Mouse (Mus musculus) adrenal gland, postnatal 4 days (tissue): Measurements from ENCODE around the gene Mcee. TPM values are rescaled to one million over a fixed set of nuclear protein-coding genes. Genes with fewer than 3 reads are reported as not detected.

ENCODE experiments used
- DNase-seq, 2 experiments: peaks; one replicate each; pipeline ENCODE4 v3.0.0; 2021 to 2022; ENCODE audit warnings: low spot score in 2 of 2, mixed read lengths in 2 of 2
- long read RNA-seq, 2 experiments: library from polyadenylated mRNA; stranded (forward); transcript quantifications; one replicate each; pipeline ENCODE4 v2.0.0; 2021
- total RNA-seq, 2 experiments: library from RNA; stranded (reverse); gene quantifications; 2 replicates each; pipeline ENCODE4 v1.2.3; 2021

Gene Mcee
- total RNA-seq, result 10 to 100 TPM; 59.1 to 64.7 TPM
- long read RNA-seq, experiment 1, transcript Mcee-204 (2 exons, 391 nt), result minor isoform, 11 of 141 reads
- long read RNA-seq, experiment 1, transcript Mcee-203 (3 exons, 532 nt), result minor isoform, 9 of 141 reads
- long read RNA-seq, experiment 1, transcript Mcee-201 (3 exons, 828 nt), result major isoform, 35 of 141 reads
- long read RNA-seq, experiment 1, partial matches to known transcripts, result 83 of 141 reads
- long read RNA-seq, experiment 1, other reads (novel, unspliced or antisense), result 3 of 141 reads
- long read RNA-seq, experiment 2, transcript Mcee-204 (2 exons, 391 nt), result minor isoform, 8 of 77 reads
- long read RNA-seq, experiment 2, transcript Mcee-203 (3 exons, 532 nt), result minor isoform, 8 of 77 reads
- long read RNA-seq, experiment 2, transcript Mcee-201 (3 exons, 828 nt), result major isoform, 24 of 77 reads
- long read RNA-seq, experiment 2, partial matches to known transcripts, result 32 of 77 reads
- long read RNA-seq, experiment 2, other reads (novel, unspliced or antisense), result 4 of 77 reads

DNA sequence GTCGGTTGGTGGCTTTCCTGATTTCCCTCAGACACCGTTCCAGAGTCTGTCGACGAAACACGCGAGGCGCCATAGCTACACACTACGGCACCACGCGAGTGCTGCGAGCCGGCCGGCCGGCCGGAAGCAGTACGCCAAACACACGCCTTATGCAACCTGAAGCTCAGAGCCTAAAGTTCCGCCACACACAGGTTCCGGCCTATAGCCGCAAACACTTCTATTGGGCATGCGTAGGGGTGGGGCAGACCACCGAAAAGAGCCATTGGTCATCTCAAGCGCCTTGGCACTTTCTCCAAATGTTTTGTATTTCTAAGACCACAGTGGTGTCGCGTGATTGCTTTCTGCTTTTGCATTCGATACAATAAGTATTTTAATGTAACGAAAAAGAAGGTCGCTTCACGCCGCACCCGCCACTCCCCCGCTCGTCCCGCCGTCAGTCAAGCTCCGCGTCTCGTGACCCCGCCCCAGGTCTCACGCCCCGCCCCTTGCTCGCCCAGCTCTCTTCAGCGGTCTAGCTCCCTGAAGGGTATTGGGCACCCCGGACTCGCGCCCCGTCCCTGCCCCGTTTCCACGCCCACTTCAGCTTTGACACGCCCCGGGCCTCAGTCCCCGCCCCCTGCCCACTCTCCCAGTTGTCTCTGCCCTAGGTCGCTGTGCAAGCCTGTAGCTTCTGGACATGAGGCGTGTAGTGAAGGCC, at the start of gene Mcee, which contains the start of gene Mphosph10:
Gene Mcee, plus strand, starts transcription at position 486 of the 697 bp plus-strand sequence.
Gene Mphosph10, minus strand, starts transcription at position 147 of the 697 bp plus-strand sequence.
- DNase-seq, result peak; percentile 95 to 96

DNA sequence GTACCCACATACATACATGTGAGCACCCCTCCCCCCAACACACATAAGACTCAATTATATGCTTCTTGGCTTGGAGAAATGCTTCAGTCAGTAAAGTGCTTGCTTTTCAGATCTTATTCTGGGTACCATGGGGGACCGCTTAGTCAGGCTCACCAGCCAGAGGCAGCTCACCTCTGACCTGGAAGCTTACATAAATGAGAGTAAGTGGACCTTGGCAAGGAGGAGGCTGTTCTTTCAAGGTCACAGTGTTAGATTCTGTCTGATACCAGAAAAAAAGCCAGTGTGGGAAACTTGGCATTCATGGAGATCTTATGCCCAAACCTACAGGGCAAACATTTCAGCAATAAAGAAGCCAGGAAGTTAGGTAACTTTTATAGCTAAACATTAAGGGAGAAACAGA, 44.6 kb upstream of the Mcee start:
- DNase-seq, result no peak

DNA sequence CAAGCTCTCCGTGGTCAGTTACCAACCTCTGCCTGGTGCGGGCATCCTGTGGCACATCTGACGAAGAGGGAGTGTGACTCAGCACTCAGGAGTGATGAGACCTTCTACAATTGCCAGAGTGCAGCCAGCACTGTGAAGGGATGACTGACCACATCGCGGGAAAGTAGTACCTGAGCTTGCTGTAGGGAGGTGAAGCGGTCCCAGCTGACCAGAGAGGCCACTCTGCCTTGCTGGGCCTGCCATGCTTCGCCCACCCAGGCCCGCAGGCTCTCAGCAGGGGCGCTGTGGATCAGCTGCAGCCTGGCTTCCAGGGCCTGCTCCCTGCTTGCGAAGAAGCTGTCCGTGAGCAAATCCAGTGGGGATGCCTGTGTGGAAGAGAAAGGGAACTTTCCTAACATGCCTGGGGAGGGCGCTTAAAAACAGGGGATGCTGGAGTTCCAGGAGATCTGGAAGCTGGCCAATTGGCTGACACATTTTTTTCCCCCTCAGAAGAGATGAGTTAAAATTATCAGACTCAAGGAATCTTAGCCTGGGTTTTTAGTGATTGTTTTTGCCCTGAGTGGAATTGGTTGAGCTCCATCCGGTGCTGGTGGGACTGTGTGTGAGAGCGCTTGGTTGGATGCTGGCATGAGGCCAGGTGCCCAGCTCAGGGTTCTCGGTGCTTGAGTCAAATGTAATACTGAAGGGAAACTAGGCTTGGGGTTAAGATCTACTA, 43.1 kb upstream of the Mcee start:
- DNase-seq, result no peak

DNA sequence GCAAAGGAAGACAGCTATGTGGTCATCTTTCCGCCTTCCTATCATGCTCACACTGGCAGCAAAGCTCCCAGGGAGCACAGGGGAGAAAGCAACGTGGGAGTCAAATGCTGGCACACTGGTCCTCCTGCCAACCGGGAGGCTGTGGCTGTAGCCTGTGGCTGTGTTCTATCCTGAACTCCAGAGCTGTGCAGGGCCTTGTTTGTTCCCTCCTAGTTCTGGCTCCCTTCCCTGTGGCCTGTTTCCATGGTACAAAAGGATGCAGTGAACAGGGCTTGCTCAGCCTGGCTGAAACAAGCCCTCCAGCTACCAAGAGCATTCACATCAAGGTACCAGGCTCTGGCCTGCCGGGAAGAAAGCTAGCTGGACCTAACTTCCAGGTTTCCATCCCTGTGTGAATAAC, 41.3 kb upstream of the Mcee start:
- DNase-seq, result no peak

DNA sequence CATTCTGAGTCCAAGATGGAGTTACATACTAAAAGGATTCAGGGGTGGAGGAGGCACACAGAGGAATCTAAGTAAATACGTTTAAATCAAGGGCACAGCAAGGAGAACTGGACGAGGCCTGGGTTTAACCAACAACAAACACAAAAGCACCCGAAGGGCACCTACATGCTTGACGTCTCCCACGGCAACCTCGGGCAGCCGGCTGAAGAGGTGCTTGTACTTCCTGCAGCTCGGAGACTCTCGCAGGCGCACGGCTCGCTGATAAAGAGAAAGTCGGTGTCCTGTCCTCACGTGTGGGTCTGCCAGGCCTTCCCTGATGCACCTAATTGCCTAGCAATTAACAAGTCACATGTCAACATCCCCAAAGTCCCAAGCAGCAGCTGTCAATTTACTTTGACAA, 38.2 kb upstream of the Mcee start:
- DNase-seq, result no peak

DNA sequence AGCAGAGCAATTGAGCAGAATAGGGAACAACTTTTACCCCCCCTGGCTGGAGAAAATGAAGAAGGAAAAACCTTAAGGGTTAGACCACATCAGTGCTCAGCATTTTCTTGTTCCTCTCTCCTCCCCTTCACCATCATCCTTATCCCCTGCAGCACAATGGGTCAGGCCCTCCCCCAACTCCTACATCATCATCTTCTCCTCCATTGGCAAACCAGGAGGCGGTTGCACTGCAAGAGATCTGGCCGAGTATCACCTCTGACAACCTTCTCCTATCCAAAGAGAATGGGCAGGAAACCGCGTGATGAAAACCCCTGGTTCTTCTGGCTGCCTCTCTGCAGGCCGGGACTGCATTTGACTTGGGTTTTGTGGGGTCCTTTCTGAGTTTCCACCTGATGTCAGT, 35.7 kb upstream of the Mcee start:
- no peak for DNase-seq

DNA sequence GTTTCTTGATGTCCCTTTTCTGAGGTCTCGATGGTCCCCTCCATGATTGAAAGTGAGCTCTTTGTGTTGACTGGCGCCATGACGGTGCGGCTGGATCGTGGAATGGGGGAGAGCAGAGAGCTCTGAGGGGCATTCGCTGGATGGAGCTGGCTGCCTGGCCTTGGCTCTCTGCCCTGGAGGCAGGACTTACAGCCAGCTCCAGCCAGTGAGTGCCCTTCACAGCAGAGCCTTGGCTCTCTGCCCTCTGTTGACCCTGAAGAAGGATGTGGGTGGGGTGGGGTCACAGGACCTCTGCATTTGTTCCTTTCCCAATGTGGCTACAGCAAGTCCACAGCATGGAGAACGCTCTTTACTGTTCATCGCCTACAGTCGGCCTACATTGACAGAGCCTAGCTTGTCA, 35.0 kb upstream of the Mcee start:
- DNase-seq, result peak; percentile 30 to 54

DNA sequence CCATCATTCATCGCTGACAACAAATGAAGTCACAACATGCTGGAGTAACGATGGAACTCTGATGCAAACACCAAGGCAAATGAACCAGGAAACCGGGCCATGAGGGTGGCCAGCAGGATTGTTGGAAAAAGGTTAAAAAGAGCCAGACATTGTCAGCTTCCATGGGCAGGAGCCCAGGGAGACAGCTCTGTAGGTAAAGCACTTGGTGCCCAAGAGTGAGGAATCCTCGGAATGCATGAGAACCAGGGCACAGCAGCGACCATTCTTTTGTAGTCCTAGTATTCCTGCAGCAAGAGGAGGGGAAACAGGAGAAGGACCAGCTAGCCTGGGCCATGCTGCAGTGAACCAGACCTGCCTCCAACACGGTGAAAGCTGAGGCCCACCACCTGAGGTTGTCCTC, 33.7 kb upstream of the Mcee start:
- DNase-seq, result no peak

DNA sequence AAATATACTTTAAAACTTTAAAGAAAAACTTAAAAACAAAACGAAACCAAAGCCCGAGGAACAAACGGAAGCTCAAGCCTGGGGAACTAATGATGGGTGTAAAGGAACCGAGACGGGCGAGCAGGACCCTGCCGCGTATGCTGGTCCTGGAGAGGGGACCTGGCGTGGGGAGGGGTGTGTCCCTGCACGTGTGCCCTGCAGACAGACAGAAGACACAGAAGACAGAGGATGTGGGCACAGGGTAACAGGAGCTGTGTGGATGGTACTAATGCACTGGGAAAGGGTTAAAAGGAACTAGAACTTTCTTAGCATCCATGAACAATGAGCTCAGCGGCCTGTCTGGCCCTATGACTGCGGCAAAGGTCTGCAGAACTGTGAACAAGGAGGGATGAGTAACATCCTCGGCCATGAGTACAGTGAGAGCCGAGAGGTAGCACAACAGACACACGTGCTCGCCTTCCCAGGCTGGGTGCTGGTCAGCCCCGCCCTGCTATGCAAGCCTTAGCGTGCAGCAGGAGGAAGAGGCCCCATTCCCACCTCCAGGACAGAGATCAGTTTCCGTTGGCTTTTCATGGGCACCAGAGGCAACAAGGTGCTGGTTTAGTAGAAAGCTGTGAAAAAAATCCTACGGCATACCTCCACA, 32.3 kb upstream of the Mcee start:
- DNase-seq, result no peak

DNA sequence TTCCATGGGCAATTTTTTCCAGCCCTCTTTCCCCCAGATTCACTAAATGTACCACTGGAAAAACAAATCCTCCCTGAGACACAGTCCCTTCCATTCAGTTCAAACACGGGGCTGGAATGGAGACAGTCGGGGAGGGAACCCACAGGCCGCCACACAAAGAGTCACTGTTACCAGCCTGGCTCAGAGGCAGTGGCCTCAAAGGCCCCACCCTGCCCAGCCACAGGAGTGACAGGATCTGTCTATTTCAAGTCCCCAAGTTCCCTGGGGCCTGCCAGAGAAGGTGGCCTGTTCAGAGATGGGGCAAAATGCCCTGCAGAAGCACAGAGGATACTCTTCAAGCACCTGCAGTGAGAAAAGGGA, 31.8 kb upstream of the Mcee start:
- DNase-seq, result no peak

DNA sequence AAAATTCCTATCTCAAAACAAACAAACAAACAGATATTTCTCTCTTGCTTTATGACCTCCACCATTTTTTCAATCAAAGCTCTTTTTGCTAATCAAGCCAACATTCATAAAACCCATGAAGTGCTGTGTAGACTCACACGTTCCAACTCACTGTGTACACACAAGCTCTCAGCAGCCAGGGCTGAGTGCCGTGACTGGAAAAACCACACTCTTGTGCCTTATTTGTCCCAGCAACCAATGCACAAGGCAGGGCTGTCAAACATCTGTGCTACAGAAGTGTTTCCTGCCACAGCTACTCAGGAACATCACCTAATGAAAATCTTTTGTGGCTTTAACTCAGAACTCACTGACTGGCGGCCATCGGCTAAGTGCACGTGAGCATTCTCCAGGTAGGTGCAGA, 26.5 kb upstream of the Mcee start:
- no peak for DNase-seq

DNA sequence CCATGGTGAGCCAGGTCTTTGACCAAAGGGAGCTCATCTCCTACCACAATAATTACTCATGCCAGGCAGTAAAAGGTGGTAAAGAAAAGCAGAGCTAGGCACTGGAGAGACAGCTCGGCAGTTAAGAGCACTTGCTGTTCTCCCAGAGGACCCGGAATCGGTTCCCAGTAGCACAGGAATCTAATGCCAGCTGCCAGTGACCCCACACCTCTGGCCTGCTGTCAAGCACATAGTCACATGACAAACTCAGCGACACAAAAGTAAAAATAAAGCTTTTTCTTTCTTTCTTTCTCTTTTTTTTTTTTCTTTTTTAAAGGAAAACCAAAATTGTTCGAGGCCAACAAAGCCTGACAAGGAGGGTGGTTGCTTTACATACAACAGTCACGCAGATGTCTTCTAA, 22.6 kb upstream of the Mcee start:
- DNase-seq, result no peak

DNA sequence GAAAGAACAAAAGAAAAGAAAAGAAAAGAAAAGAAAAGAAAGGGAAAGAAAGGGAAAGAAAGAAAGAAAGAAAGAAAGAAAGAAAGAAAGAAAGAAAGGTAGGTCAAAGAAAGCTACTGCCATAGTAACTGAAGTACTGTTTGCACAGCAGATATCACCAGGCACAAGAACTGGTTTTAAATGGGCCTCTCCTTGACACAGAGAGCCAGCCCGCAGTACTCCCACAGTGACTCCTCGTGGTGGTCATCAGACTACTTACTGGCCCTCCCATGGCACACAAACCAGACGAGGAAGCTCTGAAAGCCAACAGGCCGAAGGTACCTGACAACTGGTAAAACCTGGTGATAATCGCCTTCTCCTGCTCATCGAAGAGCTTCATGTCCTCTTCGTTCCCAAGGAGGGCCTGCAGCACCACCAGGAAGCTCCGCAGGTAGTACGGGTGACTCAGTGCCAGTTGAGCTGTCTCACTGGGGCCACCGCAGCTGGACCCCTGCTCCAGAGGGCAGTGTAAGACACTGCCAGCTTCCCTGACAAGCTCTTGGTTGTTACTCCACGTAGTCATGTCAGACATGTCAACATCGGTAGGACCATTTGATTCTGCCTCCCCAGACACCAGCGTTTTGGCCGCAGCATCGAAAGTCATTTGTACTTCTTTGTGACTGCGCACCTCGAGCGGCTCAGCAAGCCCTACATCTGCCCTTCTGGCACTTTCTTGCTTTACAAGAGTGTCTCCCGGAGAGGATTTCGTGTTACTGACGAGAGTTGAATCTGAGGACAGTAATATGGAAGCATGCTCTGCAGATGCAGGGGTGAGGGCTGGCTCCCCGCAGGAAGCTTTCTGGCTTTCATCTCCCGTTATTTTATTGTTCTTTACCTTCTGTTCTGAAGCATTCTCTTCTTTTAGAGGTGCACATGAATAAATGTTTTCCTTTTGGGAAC, 20.2 kb upstream of the Mcee start:
- no peak for DNase-seq

DNA sequence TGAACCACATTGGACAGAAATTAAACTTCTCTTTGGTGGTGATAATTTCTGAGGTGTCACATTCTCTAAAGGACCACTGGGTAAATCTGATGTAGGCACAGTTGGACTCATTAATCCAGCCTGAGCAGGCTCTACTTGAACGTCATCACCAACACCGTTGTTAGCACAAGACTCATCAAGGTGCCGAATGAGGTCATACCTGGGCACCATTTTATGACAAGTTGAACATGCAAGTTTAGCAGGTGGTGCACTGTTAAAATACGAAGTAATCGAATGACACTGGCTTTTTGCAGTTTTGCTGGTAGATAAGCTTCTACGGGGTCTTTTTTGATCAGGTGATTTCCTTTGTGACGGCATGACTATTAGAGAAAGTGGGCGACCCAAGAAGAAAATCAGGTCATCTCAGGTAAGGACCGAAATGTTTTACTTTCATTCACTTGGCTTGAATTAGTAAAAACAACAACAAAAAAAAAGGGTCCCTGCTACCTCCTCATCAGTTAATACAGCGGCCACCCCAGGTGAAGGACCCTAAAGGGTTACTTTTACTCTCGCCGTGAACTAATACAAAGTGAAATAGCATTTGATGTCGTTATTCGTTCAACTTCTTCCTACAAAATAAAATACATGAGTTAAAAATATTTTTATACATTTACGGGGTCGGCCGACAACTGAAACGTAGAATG, 19.1 kb upstream of the Mcee start:
- DNase-seq, result no peak

DNA sequence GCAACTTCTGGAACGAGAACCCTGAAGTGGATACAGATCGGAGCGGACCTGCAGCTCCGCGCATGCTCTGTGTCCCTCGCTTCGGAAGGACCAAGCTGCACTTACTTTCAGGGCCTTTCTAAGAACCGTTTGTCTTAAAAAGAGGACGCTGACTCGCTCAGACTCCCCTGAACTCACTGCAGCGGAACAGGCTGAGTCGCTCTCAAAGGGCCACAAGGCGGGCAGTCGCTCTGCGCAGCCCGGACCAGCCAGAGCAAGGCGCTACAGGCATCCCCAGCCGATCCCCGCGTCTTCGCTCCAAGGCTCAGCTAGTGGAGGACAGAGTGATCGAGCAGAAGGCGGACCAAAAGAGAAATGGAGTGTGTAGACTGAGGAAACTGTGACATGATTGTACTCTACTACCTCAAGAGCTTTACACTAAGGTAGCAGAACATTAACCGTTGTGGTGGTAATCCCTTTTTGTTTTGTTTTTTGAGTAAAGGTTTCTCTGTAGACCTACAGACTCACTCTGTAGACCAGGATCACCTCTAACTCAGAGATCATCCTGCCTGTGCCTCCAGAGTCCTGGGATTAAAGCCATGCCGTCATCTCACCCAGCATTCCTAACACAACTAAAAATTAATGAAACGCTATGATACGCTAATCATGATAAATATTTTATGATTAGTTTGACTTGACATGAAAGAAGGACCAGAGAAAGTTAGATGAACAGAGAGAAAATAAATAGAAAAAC, 18.4 kb upstream of the Mcee start, which contains the start of gene Fan1:
Gene Fan1, minus strand, starts transcription at position 266 of the 733 bp plus-strand sequence.
- DNase-seq, result peak; percentile 73 to 75

DNA sequence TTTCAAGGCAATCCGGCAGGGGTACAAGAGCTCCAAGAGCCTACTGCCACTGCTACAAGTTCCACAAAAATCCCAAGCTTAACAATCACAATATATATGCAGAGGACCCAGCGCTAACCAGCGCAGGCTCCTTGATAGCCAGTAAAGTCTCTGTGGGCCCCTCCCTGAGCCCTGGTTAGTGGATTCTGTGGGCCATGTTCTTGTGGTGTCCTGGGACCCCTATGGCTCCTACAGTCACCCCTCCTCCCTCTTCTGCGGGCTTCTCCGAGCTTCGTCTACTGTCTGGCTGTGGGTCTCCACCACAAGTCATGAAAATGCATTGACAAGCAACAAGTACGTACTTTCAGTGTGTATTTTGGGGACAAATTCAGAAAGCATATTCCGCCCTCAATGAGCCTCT, 928 bp upstream of the Mcee start:
- no peak for DNase-seq

DNA sequence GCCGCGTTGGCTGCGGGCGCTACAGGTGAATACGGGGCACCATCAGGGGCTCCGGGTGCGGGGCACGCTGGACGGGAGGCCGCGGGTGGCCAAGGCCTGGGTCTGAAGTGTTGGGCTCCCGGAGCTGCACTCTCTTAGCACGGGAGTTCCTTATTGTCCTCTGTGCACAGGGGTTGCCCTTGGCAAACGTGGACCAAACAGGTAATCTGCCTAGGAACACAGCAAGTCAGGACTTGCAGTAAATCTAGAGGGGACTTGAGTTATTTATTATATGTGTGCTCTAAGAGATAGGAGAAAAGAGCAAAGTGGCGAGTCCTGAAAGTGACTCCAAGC, 378 bp downstream of the Mcee start:
- DNase-seq, result no peak

DNA sequence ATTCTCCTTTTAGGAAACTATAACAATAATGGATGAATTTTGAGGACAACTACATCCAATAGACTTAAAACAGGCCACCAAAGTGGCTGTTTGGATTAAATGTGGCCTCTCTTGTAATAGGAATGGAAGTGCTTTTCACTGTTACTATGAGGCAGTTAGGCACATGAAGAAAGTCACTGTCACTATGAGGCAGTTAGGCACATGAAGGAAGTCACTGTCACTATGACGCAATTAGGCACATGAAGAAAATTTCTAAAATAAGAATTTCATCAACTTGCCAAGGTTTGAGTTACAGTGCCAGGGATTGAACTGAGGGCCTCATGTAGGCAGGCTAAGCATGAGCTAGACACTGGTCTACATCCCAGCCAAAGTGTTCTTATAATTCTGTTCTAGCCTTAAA, 8.3 kb downstream of the Mcee start:
- DNase-seq, result no peak

DNA sequence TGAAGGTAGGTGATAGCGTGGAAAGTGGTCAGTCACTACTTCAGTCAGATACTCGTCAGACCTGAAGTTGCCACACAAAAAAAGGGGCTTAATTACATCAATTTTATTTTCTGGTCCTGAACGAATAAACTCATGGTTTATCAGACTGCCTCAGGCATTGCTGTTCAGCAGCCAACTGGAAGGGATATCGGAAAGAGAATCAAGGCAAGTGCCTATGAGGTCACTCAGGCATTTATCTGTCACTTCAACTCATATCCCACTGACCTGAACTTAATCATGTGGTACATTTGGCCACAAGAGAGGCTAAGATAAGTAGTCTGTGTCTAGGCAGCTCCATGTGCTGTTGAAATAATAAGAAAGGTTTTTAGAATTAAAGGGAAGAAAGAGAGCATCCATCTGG, 10.0 kb downstream of the Mcee start:
- no peak for DNase-seq
